Mouse (Mus musculus) T-helper 2 cell (primary cell): ENCODE data around the gene Wdr19.
"Not testable (repeated sequence)": the region's sequence is repeated elsewhere in the genome, so short reads cannot be mapped to it uniquely, and the experiment has no call there.

ENCODE experiments used
- in situ Hi-C: fragments of 300-600 bp; cut with MboI, MseI; formaldehyde crosslinking; loops from one replicate; pipeline ENCODE4 v1.15.1; 2025; ENCODE audit warnings: high pct_unique_total_duplicates

The Wdr19 gene

DNA sequence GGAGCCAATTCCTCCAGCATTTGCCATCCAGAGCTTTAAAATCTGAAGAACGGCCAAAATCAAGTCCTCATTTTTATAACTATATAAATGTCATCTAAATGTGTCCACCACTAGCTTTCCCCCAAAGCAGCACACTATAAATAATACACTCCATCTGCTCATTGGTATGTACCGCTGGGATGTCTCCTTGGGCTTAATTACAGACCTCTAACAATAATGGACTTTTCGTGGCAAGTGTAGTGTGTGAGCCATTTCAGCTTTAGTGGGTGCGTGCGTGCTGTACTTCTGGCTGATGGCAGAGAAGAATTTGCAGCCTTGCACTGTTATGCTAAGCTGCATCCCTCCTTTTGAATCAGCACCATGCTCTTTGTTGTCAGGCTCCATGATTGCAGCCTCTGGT lies 7.9 kb upstream of the Wdr19 start:
- in situ Hi-C loops, result no loop called here

GRCm38 (mm10) chr5:65194441-65194840 lies 5.1 kb upstream of the Wdr19 start:
- in situ Hi-C loops, result no loop called here

GRCm38 (mm10) chr5:65204726-65205125 lies 5.2 kb downstream of the Wdr19 start:
- in situ Hi-C loops, result no loop called here

DNA sequence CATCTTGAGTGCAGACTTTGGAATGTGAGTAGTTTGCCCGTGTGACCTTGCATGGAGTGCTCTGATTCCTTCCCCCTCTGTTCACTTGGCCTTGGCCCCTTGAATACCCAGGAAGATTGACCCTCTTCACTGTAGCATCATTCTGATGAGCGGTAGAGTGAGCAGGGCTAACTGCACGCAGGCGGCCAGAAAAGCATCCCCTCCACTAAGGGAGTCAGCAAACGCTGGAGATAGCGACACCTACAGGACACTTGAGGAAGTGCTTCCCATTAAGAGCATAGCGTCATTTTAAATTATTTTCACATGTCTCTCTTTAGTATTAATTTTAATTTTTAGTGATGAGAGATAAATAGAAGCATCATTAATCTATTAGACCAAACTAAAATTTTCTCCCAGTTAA lies 13.8 kb downstream of the Wdr19 start:
- in situ Hi-C loops, result no loop called here

GRCm38 (mm10) chr5:65217305-65218269 lies 18.1 kb downstream of the Wdr19 start:
- in situ Hi-C loops, result no loop called here

- in situ Hi-C loops, result no loop called here
Measured at GRCm38 (mm10) chr5:65221037-65221436, 21.5 kb downstream of the Wdr19 start.

GRCm38 (mm10) chr5:65224056-65224455 lies 24.6 kb downstream of the Wdr19 start:
- in situ Hi-C loops, result no loop called here

- in situ Hi-C loops, result no loop called here
Measured at GRCm38 (mm10) chr5:65231289-65232003, 31.9 kb downstream of the Wdr19 start.

- in situ Hi-C loops, result no loop called here
Measured at GRCm38 (mm10) chr5:65242740-65243139, 43.2 kb downstream of the Wdr19 start.

DNA sequence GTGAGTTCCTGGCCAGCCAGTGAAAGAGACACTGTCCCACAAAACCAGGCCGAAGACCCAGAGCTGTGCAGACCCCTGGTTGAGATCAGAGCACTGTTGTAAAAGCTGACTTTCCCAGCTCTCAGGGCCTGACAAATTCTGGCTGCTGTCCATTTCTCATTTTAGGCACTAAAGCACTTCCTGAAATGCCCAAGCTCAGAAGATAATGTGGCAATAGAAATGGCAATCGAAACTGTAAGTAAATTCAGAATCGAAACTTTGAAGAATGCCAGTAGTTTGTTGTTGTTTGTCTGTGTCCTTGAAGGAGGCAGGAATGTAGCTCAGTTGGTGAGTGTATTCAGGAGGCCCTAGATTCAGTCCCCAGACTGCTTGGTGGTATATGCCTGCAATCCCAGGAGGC lies 47.8 kb downstream of the Wdr19 start:
- in situ Hi-C loops, result no loop called here

DNA sequence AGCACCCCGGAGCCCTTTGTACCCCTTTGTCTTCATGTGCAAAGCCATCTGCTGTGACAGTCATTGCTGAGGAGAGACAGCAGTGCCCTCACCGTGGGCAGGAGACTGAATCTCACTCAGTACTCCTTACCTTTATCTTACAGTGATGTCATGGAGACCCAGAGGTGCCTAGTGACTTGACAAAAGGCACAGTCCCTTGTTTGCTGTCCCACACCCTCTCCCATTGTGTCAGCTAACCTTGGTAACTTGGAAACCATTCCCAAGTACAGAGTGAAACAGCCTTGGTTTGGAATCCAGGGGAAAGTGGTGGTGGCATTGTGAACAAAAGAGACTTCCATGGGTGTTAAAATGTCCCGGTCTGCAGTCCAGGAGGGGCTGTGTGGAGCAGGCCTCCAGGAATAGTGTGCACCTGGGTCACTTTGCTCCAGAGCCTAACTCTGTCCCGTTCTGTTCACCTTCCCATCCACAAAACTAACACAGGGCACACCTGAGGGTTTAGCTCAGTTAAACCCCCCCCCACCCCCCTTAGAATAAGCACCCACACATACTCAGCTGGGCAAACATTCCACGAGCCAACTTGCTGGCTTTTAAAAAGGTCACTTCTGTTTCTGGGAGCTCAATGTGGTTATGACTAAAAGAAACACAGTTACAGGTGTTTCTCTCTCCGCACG lies 50.8 kb downstream of the Wdr19 start:
- in situ Hi-C loops, result loop anchor here (10.0 kb wide), 1 partner anchor 846 kb away; no protein-coding TSS in a partner anchor

GRCm38 (mm10) chr5:65257910-65258505 lies 58.5 kb downstream of the Wdr19 start:
- in situ Hi-C loops, result loop anchor here (10.0 kb wide), 1 partner anchor 853 kb away; no protein-coding TSS in a partner anchor

DNA sequence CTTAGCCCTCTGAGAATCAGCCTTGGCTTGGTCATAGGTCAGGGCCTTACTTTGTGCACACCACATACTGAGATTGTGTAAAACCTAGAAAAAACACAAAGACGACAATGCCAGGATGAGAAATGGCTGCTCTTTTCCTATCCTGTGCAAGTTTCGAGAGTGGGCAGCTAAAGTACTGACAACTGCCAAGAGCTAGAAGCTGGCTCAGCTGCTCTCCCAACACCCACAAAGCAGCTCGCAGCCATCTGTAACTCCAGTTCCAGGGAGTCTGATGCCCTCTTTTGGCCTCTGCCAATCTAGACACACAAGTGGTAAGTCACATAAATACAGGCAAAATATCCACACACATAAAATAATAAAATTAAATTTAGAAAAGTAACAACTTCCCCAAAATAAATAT lies 74.5 kb downstream of the Wdr19 start:
- in situ Hi-C loops, result no loop called here

DNA sequence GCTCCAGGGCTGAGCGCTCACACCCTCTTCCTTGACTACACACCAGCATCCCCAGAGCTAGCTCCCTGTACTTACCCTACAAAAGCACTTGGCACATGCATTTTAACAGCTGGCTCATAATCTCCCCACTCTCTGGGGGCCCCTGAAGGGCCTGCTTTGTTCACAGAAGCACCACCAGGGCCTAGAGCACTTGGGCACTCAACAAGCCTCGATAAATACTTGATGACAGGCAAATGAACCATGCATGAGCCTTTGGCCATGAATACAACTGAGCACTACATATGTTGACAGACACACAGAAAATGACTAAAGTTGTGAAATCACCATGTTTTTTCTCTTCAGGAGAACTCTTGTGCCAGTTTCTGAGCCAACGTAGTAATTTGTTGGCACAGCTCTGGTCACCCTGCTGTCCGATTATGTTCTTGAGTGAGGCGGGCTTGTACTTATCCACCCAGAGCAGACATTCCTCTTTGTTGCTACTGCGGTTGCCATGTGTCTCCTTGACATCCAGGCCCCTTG lies 79.7 kb downstream of the Wdr19 start:
- in situ Hi-C loops, result no loop called here

- in situ Hi-C loops, result no loop called here
Measured at GRCm38 (mm10) chr5:65281216-65281615, 81.7 kb downstream of the Wdr19 start.

GRCm38 (mm10) chr5:65284171-65284570 lies 84.7 kb downstream of the Wdr19 start:
- in situ Hi-C loops, result no loop called here

DNA sequence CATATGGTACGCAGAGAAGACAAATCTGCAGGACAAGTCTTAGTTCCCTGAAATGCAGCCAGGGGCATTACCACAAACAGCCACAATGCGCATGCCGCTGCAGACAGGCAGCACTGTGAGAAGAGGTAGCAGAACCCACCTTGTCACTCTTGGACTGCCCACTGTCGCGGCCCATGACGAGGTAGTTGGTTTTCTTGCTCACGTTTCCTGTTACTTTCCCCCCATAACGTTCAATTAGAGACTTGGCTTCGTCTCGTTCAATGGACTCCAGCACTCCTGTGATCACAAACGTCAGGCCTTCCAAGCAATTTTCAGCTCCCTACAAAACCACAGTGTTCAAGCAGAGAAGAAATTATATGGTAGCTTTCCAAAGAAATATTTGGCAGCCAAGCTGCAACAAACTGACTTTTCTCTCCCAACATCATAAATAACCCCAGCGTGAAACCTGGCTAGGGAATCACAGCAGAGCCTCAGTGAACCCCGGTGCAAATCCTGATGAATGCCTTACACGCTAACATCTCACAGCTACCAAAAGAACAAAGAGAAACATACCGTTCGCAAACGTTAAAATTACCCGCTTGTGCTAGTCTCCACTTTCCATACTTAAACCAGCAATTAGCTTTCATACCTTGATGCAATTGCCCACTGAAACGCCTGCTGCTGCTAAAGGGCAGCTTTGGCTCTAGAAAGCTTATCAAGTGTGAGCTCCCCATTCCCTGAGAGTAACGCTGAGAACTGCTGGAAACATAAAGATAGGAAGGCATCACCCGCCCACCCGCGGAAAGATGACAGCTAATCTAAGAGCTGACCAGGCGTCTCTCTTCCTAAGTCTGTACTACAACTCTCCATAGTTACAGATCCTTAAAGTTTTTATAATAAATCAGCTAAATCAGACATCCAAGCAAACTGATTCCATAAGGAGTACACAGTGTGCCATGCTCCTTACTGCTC lies 88.5 kb downstream of the Wdr19 start:
- in situ Hi-C loops, result no loop called here

DNA sequence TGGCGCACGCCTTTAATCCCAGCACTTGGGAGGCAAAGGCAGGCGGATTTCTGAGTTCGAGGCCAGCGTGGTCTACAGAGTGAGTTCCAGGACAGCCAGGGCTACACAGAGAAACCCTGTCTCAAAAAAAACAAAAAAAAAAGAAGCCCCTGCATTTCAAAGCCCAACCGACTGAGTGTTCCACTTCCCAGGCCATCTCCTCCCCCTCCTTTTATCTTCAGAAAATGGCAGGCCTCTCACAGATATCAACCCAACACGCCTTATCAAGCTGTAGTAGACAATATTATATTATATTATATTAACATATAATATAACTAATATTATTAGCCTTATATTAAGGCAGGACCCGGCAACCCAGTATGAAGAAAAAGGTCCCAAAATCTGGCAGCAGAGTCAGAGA lies 89.5 kb downstream of the Wdr19 start:
- in situ Hi-C loops, result not testable (repeated sequence)

DNA sequence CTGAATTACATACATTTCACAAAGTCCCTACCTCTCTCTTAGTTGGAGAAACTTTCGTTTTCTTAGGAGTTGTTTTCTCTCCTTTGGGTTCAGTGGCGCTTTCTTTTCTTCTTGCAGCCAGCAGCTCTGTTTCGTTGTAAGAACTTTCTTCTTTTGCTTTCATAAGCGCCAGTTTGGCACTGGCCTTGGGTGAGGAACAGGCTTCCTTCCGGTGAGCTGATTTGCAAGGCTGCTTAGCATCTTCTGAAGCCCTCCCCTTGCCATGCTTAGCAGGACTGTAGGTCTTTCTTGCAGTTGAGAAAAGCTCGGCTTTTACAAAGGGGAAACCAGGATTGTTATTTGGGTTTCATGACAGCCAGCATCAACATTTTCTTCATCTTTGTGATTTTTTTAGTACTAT lies 94.1 kb downstream of the Wdr19 start:
- in situ Hi-C loops, result no loop called here

DNA sequence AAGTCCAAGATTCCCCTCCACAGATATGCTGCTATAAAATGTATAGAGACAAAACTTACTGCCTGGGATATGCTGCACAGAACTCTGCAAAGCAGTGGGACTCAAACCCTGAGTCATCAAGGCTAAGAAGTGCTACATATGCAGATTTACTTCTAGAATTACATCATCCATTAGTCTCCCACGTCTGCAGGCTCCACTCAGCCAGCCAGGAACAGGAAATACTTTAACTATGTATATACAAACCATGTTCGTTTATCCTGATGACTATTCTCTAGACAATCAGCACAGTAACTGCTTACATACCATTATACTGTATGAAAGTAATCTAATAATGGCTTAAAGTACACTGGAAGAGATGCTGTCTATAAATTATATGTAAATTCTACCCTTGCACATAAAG lies 94.8 kb downstream of the Wdr19 start:
- in situ Hi-C loops, result no loop called here
